Mouse (Mus musculus): Measurements from ENCODE around the gene Mpz. TPM values are rescaled to one million over a fixed set of nuclear protein-coding genes. Genes with fewer than 3 reads are reported as not detected.
A peak's percentile ranks its signal among the peaks of the same experiment; 100 is the strongest.
"Not testable (repeated sequence)": the region's sequence is repeated elsewhere in the genome, so short reads cannot be mapped to it uniquely, and the experiment has no call there.

Mpz gene
- polyA plus RNA-seq, 1 experiment from 2014 or later: 7.9 TPM

DNA sequence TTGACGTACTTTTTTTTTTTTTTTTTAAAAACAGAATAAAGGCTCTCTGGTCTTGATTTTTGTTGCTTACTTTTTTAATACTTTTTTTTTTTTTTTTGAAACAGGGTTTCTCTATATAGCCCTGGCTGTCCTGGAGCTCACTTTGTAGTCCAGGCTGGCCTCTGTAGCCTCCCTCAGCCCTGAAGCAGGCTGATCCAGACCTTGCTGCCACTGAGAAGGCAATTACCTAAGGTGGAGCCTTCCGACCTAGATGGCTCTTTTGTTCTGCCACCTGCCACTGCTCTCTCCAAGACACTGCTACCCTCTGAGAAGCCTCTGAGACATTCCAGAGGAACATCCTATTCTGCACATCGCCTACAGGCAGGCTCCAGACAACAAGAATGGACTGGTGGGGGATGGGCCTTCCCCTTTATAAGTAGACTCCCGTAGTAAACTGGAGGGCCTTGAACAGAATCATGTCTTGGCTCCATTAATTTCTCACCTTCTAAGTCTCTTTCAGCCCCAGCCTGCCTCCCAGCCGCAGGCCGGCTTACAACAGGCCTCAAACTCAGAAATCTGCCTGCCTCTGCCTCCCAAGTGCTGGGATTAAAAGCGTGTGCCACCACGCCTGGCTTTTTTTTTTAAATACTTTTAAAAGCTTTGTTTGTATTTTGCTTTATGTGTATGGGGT, 12.9 kb upstream of the Mpz start:
- not testable (repeated sequence) for H3K27me3 ChIP-seq; H3K4me1 ChIP-seq (replicated peaks); H3K27ac ChIP-seq; ATAC-seq (ENCODE audit: low FRiP score); H3K4me2 ChIP-seq; H3K9ac ChIP-seq; H3K4me3 ChIP-seq; H3K9me3 ChIP-seq
- peaks cover 89% of the 10 kb centered on the region for H3K36me3 ChIP-seq
- 92% methylated on average over 8 of the region's 8 CpGs for WGBS

DNA sequence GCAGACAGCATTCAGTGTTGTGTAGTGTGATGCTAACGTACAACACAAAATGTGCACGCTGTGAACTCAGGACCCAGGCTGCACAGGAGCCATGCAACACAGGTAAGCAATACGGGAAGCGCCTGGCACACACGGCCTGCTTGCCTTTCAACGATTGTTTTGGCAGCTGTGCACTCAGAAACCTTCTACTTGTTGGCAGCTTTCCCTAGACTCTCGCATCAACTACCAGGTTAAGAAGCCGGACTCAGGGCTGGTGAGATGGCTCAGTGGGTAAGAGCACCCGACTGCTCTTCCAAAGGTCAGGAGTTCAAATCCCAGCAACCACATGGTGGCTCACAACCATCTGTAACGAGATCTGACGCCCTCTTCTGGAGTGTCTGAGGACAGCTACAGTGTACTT, 7.5 kb upstream of the Mpz start:
- WGBS: 91% methylated on average over 9 of the region's 11 CpGs
- not testable (repeated sequence) for ATAC-seq (ENCODE audit: low FRiP score); H3K9ac ChIP-seq; H3K4me3 ChIP-seq; H3K27me3 ChIP-seq; H3K4me1 ChIP-seq (replicated peaks); H3K4me2 ChIP-seq; H3K9me3 ChIP-seq; H3K27ac ChIP-seq
- H3K36me3 ChIP-seq: peaks cover 62% of the 10 kb centered on the region

DNA sequence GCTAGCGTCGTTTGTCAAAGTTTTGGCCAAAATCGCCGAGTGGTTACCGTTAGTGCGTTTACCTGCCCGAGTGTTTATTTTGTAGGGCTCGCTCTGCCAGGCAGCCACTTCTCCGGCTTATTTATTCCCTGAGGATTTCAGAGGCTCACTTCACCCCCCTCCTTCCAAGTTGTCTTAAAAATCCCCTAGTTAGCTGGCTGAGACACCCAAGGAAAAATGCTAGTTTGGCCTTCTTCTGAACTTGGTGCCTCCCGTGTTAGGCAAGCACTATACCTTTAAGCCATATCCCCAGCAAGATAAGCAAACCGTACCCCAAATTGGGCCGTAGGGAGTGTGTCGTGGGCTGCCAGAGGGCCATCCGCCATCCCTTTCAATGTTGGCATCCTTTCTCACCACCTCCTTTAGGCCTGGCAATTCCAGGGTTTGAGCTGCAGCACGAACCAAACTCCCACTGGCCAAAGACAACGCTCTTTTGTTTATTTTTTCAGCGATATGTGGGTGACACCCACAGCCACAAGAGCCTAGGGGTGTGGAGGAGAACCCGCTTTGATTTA, 404 bp downstream of the Mpz start:
- Histone ChIP-seq H3K4me3 (peak overlapping the region; percentile 90), H3K36me3 (peaks cover 2% of the 10 kb centered on the region; the same call in 1 of the 2 replicates), H3K4me1 (replicated peaks) (peaks cover 27% of the 10 kb centered on the region), H3K4me2 (peak overlapping the region; percentile 90), H3K27ac (peak overlapping the region; percentile 91), H3K9me3 (no peaks in the 10 kb centered on the region), H3K27me3 (peaks cover 9% of the 10 kb centered on the region; the same call in 1 of the 2 replicates), H3K9ac (peak overlapping the region; percentile 75)
- 7% methylated on average over 18 of the region's 18 CpGs for WGBS
- peak; percentile 57 for ATAC-seq (ENCODE audit: low FRiP score)

DNA sequence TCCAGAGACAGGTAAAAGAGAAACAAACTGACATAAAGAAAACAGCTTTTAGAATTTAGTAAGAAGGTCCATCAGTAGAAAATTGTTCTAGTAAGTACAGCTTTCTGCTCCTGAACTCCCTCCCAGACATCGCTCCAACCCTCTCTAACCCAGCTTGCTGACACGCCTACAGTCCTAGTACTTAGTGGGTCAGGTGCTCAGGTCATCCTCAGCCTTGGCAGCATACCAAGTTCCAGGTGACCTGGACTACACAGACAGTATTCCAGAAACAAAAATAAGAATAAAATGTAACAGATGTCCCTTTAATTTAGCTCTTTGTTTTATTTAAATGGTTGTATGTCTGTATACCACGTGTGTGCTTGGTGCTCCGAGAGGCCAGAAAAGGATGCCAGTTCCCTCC, 1.5 kb downstream of the Mpz start:
- Histone ChIP-seq H3K27ac (no peak overlapping the region), H3K4me1 (replicated peaks) (peaks cover 27% of the 10 kb centered on the region), H3K9me3 (no peaks in the 10 kb centered on the region), H3K4me2 (no peak overlapping the region), H3K9ac (no peak overlapping the region), H3K4me3 (no peak overlapping the region), H3K27me3 (peaks cover 19% of the 10 kb centered on the region), H3K36me3 (no peaks in the 10 kb centered on the region)
- 88% methylated on average over 4 of the region's 4 CpGs for WGBS
- no peak for ATAC-seq (ENCODE audit: low FRiP score)

DNA sequence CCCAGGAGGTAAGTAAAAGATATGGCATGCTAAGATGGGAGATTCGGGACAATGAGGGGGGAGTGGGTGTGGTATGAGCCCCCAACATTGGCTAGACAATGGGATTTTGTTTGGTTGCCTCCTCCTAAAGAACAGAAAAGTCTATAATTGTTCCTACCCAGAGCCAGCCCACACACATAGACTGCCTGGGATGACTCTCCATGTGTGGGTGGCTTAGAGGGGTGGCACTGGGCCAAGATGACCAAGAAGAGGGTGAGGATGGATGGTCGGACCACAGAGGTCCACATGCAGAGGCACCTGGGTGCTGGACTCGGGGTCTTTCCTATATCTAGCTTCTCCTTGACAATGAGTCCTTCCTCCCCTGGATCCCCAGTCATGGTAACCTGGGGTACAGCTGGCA, 6.1 kb downstream of the Mpz start:
- Histone ChIP-seq H3K27me3 (peaks cover 53% of the 10 kb centered on the region), H3K9ac (no peak overlapping the region), H3K36me3 (no peaks in the 10 kb centered on the region), H3K4me3 (no peak overlapping the region), H3K4me2 (no peak overlapping the region), H3K4me1 (replicated peaks) (peaks cover 7% of the 10 kb centered on the region; the same call in 1 of the 2 replicates), H3K27ac (no peak overlapping the region), H3K9me3 (no peaks in the 10 kb centered on the region)
- WGBS: 85% methylated on average over 3 of the region's 3 CpGs
- ATAC-seq (ENCODE audit: low FRiP score): no peak

DNA sequence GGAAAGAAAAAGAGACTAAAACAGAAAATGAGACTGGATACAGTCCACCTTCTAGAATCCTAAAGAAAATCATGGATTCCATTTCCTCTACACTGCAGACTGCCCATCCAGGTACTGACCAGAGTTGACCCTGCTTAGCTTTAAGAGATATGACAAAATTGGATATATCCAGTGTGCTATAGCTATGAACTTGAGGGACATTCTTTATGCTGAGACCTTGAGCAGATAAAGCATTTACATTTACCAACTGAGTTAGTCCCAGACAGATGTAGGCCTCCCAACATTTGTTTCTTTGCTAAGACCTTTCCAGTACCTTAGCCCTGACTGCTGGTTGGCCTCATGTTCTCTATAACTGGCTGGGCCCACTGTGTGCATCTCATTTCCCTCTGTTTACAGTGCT, 7.5 kb downstream of the Mpz start:
- no peak overlapping the region for H3K9ac ChIP-seq
- H3K27ac ChIP-seq: no peak overlapping the region
- H3K27me3 ChIP-seq: peaks cover 54% of the 10 kb centered on the region
- no peak for ATAC-seq (ENCODE audit: low FRiP score)
- H3K4me3 ChIP-seq: no peak overlapping the region
- H3K36me3 ChIP-seq: no peaks in the 10 kb centered on the region
- H3K9me3 ChIP-seq: no peaks in the 10 kb centered on the region
- H3K4me2 ChIP-seq: no peak overlapping the region
- peaks cover 7% of the 10 kb centered on the region; the same call in 1 of the 2 replicates for H3K4me1 ChIP-seq (replicated peaks)

DNA sequence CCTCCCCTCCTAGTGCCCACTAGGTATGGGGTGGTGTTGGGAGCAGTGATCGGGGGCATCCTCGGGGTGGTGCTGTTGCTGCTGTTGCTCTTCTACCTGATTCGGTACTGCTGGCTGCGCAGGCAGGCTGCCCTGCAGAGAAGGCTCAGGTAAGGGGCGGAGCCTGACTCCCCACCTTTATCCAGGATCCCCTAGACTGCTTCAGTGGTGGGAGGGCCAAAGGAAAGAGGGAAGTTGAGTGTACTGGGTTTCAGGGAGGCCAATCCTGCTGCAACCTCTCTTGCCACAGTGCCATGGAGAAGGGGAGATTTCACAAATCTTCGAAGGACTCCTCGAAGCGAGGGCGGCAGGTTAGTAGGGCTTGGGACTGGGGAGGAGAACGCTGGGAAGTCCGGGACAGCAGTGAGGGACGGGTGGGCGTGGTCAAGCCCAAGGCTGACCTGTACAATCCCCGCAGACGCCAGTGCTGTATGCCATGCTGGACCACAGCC, 9.0 kb downstream of the Mpz start:
- Histone ChIP-seq H3K9me3 (no peaks in the 10 kb centered on the region), H3K4me1 (replicated peaks) (peaks cover 7% of the 10 kb centered on the region; the same call in 1 of the 2 replicates), H3K36me3 (no peaks in the 10 kb centered on the region), H3K9ac (peak overlapping the region; percentile 4; the same call in 1 of the 2 replicates), H3K4me2 (peak overlapping the region; percentile 41), H3K27ac (no peak overlapping the region), H3K27me3 (peaks cover 52% of the 10 kb centered on the region), H3K4me3 (peak overlapping the region; percentile 11)
- ATAC-seq (ENCODE audit: low FRiP score): no peak
- 8% methylated on average over 15 of the region's 15 CpGs for WGBS

DNA sequence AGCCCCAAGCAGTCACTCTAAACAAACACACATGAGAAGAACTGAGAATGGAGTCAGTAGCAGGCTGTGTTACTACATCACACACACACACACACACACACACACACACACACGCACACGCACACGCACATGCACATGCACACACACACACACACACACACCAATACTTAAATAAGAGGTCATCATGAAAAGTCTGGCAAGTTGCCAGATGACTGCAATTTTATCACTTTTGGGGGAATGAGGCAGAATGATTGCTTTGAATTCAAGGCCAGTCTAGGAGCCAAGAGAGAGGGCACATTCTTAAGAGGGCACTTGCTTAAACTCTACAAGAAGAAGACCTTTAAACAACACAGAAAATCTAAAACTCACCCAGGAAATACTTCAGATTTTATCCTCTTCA, 12.0 kb downstream of the Mpz start:
- Histone ChIP-seq H3K9ac (no peak overlapping the region), H3K4me1 (replicated peaks) (peaks cover 7% of the 10 kb centered on the region; the same call in 1 of the 2 replicates), H3K27ac (no peak overlapping the region), H3K27me3 (peaks cover 34% of the 10 kb centered on the region), H3K36me3 (no peaks in the 10 kb centered on the region), H3K4me3 (no peak overlapping the region), H3K4me2 (no peak overlapping the region), H3K9me3 (no peaks in the 10 kb centered on the region)
- WGBS: 90% methylated on average over 3 of the region's 3 CpGs
- ATAC-seq (ENCODE audit: low FRiP score): no peak

DNA sequence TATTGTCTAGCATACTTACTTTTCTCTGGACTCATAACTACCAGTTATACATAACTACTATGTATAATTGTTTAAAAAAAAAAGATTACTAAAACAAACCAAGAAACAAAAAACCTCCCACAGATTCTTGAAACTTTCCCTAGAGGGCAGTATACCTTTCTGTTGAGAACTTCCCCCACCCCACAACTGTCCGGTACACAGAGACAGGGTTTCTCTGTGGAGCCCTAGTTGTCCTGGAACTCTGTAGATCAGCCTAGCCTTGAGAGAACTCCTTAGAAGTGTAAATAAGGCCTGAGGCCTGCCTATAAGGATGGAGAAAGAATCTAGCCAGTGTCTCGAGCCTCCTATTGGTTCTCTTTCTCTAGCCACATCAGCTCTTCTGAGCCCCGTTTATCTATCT, 13.7 kb downstream of the Mpz start:
- H3K4me3 ChIP-seq: no peak overlapping the region
- ATAC-seq (ENCODE audit: low FRiP score): no peak
- WGBS: 35% methylated on average over 3 of the region's 3 CpGs

DNA sequence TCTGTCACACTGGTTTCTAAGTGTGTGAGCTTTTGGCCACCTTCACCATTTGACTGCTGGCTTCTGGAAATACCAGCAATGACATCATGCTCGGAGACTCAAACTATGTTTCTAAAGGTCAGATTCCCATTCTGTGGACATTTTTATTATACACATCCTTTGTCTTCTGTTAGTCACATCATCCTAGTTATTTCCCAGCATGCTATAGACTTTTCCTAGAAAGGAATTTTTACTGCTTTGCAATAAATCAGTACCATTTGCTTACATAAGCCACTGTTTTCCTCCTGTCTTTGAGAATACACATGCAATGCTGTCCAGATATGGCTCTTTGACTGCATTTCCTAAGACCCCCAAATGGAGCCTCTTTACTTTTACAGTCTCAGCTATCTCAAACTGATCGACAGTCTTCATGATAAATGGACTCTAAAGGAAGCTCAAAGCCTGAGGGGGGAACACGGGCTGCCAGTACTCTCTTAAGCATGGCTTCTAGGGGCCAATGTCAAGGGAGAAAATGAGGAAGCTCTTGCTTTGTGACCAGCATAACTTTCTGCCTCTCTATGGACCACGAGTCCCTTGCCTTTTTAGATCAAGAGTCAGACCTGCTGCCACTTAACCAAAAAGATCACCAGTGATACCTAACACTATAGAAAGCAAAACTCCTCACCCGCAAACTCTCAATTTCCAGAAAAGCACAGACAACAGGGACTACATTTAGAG, 15.3 kb downstream of the Mpz start:
- ATAC-seq (ENCODE audit: low FRiP score): no peak
- 78% methylated on average over 5 of the region's 5 CpGs for WGBS
- Histone ChIP-seq H3K4me3 (no peak overlapping the region), H3K36me3 (no peaks in the 10 kb centered on the region), H3K27ac (no peak overlapping the region), H3K9ac (no peak overlapping the region), H3K9me3 (no peaks in the 10 kb centered on the region), H3K4me2 (no peak overlapping the region), H3K27me3 (peaks cover 8% of the 10 kb centered on the region), H3K4me1 (replicated peaks) (no peaks in the 10 kb centered on the region)

More for the DNA sequence above, 13.7 kb downstream of the Mpz start:
- Histone ChIP-seq H3K36me3 (no peaks in the 10 kb centered on the region), H3K9me3 (no peaks in the 10 kb centered on the region), H3K4me2 (no peak overlapping the region), H3K4me1 (replicated peaks) (peaks cover 7% of the 10 kb centered on the region; the same call in 1 of the 2 replicates), H3K27ac (no peak overlapping the region), H3K27me3 (peaks cover 23% of the 10 kb centered on the region), H3K9ac (no peak overlapping the region)

DNA sequence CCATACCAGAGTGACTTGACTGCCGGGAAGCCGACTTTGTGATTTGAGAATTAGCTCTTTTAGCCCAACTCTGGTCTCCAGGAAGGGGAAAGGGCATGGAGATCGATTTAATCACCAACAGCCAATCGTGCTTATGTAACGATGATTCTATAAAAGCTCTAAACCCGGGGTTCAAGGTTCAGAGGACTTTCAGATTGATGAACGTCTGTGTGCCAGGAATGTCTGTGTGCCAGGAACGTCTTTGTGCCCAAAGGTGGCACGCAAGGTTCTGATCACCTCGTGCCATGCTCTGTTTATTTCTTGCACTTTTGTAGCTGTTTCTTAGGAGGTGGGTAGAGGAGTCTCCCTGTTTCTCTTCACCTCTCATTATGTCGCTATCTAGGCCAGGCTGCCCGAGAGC, 18.4 kb downstream of the Mpz start:
- H3K4me2 ChIP-seq: no peak overlapping the region
- H3K27me3 ChIP-seq: no peaks in the 10 kb centered on the region
- WGBS: 89% methylated on average over 12 of the region's 12 CpGs
- H3K9me3 ChIP-seq: no peaks in the 10 kb centered on the region
- no peak for ATAC-seq (ENCODE audit: low FRiP score)
- no peak overlapping the region for H3K27ac ChIP-seq
- H3K36me3 ChIP-seq: no peaks in the 10 kb centered on the region
- no peaks in the 10 kb centered on the region for H3K4me1 ChIP-seq (replicated peaks)
- H3K4me3 ChIP-seq: no peak overlapping the region
- no peak overlapping the region for H3K9ac ChIP-seq

DNA sequence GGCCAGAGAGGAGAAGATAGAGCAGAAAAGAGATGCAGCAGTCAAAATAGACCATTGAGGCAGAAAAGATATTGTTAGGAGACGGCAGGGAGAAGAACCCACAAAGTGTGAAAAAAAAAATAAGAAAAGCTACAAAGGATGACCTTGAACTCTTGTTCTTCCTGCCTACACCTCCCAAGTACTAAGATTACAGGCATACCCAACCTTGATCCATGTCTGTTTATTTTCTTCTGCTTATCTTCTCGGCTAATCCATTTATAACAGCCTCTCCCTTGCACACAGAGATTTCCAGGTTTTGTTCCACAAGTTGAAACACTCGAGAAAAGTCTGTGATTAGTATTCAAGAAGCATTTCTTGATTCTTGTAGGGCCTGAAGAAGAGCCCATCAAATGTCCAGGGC, 19.4 kb downstream of the Mpz start:
- 78% methylated on average over 3 of the region's 3 CpGs for WGBS
- no peaks in the 10 kb centered on the region for H3K27me3 ChIP-seq
- no peaks in the 10 kb centered on the region for H3K36me3 ChIP-seq
- no peak overlapping the region for H3K27ac ChIP-seq
- H3K4me2 ChIP-seq: no peak overlapping the region
- no peaks in the 10 kb centered on the region for H3K4me1 ChIP-seq (replicated peaks)
- no peaks in the 10 kb centered on the region for H3K9me3 ChIP-seq
- no peak overlapping the region for H3K4me3 ChIP-seq
- no peak overlapping the region for H3K9ac ChIP-seq
- ATAC-seq (ENCODE audit: low FRiP score): no peak
